Mouse (Mus musculus): ENCODE data around the gene Polr3a.

Gene Polr3a

DNA sequence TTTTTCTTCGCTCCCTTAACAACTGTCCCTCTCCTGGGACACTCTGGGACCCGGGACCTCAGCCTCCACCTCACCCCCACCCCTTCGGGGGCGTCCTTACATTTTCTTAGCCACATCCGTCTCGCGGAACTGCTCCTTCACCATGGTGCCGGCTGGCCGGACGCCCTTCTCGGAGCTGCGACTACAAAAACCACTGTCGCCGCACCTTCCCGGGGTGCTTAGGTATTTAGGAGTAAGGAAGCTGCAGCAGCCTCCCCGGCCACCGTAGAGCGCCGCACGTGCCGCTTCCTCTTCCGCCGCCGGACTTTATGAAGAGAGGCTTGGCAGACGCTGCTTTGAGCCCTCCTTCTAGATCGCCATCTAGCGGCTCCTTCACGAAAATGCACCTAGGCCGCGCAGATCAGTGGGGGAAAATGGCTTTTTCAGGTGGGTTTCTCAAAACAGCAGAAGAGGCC, at the start of gene Polr3a, which contains the start of gene Rps24:
Gene Polr3a, minus strand, starts transcription at position 286 of the 455 bp plus-strand sequence.
Gene Rps24, plus strand, starts transcription at position 353 of the 455 bp plus-strand sequence.
- peak; percentile 91 for DNase-seq (ENCODE audit: extremely low spot score)

DNA sequence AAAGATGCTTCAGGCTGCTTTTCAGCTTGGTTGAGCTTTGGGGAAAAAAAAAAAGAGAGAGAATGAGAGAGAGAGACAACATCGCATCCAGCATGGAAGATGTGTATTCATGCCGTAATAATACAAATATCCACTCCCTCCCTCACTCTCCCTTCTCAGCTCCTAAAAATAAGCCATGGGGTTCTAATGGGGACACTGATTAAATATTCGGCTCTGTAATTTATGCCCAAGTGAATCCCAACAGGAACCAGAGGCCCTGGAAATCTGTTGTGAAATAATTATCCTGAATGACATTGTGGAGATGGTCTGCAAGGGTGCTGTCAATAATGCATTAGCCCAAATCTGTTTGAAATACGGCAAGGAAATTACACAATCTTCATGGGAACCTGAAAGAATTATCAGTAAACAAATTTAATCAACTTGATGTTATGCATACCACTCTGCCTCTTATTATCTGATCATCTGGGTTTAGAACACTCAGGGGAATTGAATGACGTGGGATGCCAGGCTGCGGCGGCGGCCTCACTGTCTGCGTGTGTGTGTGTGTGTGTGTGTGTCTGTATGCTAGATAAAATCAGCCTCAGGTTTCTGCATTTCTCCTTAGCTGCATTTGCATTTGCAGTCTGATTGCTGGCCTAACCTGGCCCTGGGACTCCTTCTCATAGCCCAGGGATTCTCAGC, 48.1 kb upstream of the Polr3a start:
- DNase-seq (ENCODE audit: extremely low spot score), result no peak

DNA sequence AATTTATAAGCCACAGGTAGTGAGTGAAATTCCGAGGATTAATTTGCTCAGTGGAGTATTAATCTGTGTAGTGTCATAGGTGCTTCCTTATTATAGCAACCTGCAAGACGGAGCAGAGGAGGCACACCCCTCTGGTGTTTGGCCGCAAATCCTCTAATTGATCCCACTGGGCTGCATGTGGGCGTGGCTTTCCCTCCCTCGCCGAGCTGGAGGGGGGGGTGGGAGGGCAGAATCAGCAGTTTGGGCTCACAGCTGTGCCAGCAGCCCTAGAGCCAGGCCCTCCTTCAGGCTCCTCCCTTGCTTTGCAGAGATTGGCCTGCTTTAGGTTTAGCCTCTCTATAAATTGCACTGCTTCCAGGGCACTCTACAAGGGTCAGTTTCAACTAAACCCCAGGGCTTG, 43.4 kb upstream of the Polr3a start:
- peak; percentile 64 for DNase-seq (ENCODE audit: extremely low spot score)

DNA sequence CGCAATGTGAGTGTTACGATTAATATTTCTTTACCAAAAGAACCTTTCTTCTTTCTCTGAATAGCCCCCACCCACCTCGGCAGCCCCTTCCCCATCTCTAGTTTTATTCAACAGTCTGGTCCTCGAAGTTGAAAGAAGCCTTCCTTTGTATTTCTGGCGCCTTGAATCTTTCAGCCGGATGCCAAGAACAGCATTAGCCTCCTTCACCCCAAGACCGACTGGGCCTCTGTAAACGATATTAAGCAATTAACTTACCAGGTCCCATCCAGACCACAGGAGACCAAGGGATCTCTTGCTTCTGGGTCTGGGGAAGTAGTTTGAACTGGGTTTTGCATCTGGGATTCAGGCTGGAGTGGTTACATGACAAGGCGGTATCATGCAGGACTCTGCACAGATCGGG, 39.6 kb upstream of the Polr3a start:
- no peak for DNase-seq (ENCODE audit: extremely low spot score)

DNA sequence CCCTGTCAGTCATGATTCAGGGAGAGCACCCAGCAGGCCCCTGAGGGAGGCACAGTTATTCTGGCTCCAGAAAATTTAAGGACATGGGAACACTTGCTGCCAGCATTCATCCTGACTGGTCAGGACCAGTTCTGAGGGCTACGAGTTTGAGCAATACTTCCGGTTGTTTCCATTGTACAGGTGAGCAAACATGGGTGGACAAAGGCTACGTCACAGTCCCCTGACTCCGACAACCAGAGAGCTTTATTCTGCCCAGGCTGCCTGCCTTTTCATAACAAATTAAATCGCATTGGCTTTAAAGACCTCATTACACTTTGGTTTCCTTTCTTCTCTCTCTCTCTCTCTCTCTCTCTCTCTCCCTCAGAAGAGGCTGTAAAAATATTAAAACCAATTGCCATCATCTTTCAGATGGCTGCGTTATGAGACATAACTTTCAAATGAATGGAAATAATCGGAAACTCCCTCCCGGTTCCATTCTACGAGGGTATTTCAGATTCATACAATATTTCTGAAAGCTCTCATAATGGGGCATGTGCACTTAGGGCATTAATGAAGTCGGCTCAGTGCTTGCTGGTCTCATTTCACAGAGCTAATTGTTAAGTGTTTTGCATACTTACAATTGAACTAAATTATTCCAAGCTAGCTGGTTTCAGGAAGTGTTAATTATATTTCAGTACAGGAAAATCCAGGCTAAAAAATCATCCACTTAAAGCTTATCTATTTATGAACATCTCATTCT, 39.0 kb upstream of the Polr3a start:
- DNase-seq (ENCODE audit: extremely low spot score), result no peak

DNA sequence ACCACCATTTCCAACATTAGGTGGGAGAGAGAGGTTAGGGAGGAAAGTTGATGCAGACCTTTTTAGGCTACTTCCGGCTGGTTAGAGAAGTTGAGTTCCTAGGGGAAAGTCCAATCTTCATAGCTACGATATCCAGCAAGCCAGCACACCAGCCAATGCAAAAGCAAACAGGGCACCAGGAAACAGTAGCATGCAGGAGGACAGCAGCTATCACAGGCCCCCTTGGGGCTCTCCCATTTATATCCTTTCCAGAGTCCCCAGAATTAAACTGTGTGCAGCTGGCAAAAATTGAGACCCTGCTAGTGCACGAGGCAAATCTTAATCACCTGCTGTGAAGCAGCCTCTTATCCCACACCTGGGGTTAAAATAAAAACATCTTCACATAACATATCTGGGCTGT, 38.3 kb upstream of the Polr3a start:
- DNase-seq (ENCODE audit: extremely low spot score), result no peak

DNA sequence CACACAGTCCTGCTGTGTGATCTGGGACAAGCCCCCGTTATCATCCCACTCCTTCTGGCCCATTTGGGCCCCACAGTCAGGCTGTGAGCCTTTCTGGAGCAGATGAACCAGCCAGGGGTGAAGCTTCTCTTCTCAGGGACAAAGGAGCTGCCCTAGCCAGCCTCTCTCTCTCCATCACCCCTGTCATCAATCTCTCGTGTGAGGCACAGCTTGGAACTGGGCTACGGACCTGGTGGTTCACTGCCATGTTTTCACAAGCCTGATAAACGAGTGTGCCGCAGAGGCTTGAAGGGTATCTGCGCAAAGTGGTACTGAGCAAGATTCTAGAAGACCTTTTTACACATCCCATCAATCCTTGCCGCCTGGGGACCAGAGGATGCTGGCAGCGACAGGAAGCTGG, 34.7 kb upstream of the Polr3a start:
- DNase-seq (ENCODE audit: extremely low spot score), result no peak

DNA sequence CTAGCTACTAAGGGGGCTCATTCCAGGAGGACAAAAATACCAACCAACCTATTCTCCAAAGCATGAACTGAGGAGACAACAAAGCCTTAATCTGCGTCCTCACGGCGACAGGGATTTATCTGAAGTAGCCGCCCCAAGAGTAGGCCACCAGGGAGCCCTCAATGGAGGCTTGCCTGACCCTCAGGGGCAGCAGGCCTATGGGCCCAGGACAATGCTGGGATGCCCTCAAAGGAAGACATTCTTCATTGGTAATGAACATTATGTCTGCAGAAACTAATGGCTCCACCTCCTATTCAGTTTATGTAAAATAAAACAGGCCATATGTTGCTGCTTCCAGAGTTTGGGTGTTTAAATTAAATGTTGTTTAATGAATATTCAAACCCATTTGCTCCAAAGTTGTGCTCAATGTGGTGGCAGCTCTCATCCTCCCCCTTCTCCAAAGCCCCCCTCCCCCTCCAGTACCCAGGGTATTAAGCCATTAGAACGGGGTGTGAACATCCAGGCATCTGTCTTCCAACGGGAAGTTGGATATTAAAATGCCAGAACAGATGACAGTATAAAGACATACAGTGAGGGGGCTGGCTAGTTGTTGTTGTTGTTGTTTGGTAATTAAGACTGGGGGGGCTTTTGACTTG, 25.8 kb upstream of the Polr3a start:
- DNase-seq (ENCODE audit: extremely low spot score), result no peak

DNA sequence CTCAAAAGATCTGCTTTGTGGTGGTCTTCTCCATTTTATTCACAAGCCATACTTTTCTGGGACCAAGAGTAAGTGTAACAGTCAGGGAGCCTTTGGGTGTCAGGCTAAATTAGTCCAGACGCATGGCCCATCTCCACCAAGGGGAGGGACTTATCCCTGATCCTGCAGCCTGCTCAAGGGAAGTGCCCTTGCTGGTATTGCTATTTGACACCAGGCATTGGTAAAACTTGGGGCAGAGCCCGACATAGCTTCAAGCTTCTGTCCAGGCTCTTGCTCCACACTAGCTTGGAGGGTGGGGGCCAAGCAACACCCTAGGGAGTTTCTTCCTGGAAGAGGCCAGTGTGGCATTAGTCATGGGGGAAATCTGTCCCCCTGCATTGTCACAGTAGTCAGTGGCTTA, 23.8 kb upstream of the Polr3a start:
- DNase-seq (ENCODE audit: extremely low spot score), result no peak

DNA sequence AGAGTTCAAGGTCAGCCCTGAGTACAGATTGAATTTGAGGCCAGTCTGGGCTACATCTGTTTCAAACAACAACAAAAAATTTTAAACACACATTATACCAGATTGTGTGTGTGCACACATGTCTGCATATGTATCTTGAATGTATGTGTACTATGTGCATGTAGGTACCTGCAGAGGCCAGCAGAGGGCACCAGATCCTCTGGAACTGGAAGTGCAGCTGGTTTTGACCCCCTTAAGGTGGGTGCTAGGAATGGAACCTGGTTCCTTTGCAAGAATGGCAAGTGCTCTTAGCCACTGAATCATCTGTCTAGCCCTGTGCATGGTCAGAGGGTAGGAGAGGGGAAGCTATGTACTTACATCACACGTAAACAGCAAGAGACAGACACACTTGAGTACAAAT, 23.4 kb upstream of the Polr3a start:
- DNase-seq (ENCODE audit: extremely low spot score), result no peak

DNA sequence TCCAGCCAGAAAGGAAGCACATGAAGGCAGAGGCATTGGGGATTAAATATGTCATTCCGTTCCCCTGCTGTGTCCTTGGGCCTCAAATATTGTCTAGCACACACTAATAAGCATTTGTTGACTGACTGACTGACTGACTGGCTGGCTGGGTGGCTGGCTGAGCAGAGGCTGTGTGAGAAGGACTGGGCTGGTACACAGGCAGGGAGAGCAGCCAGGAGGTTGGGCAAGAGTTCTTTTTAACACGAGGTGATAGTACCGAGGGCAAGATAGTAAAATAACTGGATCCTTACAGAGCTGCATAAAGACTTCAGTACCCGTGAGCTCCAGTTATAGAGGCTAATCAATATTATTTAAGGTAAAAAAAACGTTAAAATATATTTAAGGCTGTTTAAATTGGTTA, 22.7 kb upstream of the Polr3a start:
- DNase-seq (ENCODE audit: extremely low spot score), result no peak

DNA sequence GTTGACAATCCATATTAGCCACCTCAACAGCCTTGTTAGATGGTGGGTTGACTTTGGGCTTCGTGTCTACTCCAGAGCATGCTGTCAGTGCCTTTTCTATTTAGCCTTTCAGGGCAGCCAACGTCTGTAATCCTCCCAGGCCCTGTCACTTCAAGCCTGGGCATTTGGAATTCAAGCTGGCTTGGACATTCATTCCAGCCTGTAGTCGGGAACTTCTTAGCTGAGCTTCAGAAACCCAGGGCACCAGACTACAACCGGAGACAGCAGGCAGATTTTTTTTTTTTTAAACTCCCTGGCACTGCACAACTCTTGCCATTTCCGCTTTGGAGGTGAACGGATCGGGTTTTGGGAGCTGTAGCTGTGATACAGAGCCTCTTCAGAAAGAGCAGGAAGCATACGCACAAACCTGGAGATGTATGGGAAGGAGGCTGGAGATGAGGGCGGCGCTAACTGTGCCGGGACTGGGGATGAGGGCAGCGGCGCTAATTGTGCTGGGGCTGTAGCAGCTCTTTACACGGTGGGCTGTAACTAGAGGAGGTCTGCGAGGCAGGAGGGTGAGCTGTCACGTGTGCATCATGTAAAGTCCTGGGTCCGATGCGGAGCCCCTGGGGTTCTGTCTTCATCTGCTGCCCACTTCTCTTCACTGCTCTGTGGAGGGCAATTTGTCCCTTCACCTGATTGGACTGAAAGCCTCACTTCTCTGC, 21.4 kb upstream of the Polr3a start:
- DNase-seq (ENCODE audit: extremely low spot score), result no peak

DNA sequence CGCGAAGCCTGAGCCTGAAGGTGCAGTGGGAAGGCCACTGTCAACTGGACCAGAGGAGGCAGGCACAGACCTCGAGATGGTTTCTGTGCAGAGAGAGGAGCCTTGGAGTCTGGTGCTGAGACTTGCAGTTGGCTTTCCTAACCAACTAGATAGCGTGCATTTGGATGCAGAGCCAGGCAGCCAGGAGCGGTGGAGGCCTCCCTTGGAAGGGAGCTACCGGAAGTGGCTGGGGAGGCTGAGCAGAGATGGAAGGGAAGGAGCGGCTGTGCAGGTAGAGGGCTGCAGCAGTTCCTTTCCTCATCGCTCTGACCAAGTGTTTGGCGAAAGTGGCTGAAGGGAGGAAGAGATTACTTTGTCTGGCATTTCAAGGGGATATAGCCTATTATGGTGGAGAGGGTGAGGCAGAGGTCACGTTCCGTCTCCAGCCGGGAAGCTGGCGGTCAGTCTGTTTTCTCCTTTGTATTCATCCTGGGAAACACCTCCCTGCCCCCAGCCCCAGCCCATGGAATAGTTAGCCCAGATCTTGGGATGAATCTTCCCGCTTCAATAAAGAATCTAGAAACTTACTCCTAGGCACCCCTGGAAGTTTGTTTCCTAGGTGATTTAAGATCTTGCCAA, 20.7 kb upstream of the Polr3a start:
- DNase-seq (ENCODE audit: extremely low spot score), result no peak

DNA sequence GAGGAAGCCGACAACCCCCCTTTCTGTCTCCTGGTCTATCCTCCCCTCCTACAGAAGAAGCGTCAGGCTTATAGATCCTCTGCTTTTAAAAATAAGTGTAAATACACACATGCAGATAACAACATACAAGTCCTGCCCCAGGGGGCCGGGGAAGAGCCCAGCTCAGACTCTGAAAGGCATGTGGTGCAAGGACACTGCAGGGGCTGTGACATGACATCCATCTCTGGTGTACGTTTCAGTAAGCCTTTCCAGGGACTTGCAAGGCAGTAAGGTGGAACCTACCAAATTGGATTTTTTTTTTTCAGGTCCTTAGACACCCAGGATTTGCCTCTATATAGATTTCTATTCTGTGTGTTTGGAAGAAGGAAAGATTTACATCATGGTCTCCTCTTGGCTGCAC, 14.4 kb upstream of the Polr3a start:
- DNase-seq (ENCODE audit: extremely low spot score), result no peak

DNA sequence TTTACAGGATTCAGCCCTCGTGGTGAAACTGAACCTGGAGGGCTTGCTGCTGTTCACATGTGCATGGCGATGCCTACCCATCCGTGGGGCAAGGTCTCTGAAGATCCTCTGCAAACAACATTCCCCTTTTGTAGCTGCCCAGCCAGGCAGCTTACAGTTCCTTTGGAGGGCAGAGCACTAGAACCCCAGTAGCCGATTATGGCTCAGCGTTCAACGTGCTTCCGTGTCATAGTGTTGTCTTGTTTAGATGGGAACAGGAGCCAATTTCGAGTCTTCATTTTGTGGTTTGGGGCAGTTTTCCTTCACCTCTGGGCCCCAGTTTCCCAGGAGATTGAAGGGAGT, 14.0 kb upstream of the Polr3a start:
- DNase-seq (ENCODE audit: extremely low spot score), result no peak

DNA sequence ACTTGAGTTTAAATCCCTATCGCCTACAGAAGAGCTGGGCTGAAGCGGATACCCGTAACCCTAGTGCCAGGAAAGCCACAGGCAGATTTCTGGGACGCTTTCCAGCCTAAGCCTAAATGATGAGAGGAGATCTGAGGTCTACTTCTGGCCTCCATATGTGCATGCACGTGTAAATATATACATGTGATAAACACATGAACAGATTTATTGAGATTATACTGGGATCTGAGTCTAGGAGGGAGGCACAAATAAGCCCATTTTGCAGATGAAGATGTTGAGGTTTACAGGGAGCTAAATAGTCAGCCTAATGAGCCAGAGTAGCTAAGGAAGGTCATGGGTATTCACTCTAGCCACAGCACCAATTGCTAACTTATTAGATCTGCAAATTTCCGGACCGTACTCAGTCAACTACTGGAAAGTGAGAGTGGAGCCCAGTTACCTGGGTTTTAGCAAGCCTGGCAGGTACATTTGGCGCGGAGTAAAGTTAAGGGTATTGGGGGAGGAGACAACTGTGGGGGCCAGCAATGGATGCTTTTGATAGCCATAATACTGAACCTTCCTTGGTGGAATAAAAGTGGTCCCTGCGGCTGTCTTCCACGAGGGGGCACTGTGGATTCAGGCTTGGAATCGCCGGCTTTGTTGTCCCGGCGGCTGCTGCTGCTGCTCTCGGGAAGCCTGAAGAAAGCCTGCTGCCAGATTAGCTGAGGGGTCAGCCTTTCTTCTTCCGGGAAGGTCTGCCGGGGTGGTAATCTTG, 13.4 kb upstream of the Polr3a start:
- peak; percentile 93 for DNase-seq (ENCODE audit: extremely low spot score)

DNA sequence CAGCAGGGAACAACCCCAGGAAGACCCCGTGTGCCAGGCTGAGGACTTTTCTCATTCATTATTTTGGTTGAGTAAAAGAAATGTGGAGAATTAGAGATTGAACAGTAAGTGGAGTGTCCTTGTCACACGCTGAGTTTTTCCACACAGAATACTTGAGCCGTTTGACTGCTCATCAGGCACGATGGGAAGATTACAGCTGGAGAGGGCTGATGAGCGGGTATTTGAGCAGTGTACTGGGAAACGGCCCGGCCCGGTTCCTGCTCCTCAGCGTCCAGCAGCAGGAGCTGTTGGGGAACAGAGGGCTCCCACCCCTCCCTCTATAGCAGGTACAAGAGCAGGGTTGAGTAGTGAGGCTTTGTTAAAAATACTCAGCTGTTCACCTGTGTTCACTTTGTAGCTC, 12.6 kb upstream of the Polr3a start:
- no peak for DNase-seq (ENCODE audit: extremely low spot score)

DNA sequence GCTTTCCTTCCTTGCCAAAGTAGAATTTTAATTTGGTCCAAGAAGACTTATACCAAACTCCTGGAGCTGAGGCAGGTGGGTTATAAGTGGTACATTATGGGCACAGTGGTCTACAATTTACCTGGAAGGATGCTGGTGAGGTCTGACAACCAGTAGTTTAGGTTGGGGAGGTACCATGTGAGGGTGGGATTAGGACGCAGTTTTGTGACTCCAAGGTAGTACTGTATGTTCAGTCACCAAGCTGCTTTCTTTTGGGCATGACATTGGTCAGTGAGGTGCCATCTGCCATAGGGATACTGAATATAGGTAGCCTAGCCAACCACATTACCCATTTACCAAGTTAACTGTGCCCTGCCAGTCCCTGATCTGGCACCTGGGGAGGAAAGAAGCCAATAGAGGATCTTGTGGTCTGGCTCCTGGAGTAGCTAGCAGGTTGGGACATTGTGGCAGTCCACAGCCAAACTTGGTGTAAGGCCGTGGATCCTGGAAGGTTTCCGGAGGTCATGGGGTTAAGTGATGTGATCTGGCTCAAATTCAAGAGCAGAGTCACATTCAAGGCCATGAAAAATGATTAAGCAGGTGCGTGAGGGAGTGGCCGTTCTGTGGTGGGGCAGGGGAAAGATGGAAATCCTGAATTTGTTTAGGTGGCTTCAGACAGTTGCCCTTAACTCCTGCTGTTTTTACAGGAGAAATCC, 11.8 kb upstream of the Polr3a start:
- no peak for DNase-seq (ENCODE audit: extremely low spot score)

DNA sequence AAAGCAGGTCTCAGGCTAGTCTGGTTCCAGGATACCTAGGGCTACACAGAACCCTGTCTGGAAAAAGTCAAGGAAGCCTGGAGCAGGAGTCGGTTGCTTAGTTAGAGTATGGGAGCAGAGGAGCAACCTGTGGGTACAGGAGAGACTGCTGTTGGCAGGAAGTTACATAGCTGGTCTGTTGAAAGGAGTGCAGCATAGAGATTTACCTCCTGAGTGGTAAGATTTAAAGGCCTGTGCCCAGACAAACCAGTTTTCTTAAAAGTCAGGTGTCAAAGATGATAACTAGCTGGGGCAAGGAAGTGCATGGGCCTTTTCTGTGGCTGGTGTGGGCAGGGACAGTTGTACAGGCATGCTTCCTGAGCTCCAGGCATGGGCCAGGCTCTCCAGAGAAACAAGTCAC, 10.6 kb upstream of the Polr3a start:
- DNase-seq (ENCODE audit: extremely low spot score), result no peak

DNA sequence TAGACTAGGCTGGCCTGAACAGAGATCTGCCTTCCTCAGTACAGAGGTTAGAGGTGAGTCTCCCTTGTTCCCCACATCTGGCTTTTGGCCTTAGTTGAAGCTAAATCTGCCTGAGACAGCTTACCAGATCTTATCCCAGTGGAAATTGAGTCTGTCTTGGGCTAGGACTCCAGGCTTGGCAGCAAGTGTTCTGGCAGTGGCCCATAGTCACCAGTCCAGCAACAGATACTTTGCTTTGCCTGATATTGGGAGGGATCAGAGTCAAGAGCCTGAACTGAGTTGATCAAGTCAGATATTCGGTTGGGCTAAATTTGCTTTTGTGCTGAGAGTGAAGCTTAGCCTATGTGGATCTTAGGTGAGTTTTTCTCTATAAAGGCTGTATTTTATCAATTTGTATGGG, 9.6 kb upstream of the Polr3a start:
- DNase-seq (ENCODE audit: extremely low spot score), result no peak

DNA sequence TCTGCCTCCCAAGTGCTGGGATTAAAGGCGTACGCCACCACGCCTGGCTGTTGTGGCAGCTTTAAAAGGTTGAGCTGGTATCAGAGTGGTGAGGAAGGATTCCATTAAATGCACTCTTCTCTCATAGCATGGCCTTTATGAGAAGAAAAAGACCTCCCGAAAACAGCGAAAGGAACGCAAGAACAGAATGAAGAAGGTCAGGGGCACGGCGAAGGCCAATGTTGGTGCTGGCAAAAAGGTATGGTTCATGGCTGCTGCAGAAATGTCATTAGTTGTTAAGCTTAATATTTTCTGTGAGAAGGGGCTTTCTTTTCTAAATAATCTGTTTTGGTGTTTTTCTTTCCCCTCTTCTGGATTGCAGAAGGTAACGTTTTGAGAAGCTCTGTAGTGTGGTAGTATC, 6.4 kb upstream of the Polr3a start:
- no peak for DNase-seq (ENCODE audit: extremely low spot score)
